Mouse (Mus musculus) embryonic facial prominence, embryonic 11.5 days (tissue): ENCODE data around the gene Fam53b. TPM values are rescaled to one million over a fixed set of nuclear protein-coding genes. Genes with fewer than 3 reads are reported as not detected.

Source experiments
- ATAC-seq: fragments of 200-750 bp; cut with Nextera tagmentation; replicated peaks from 2 replicates; pipeline ENCODE4 v1.8.0; 2017; ENCODE audit warnings: low read depth; ENCODE audit not compliant: insufficient number of reproducible peaks, low FRiP score, low TSS enrichment
- DNase-seq: peaks from one replicate; pipeline ENCODE4 v3.0.0-alpha.2; 2015; ENCODE audit warnings: low spot score
- H3K27ac ChIP-seq: fragments of 300-500 bp; sonication (generic); replicated peaks from 2 replicates; pipeline ENCODE4 v1.5.1; 2014; ENCODE audit warnings: mild to moderate bottlenecking, low read depth, low read length, control low read depth
- H3K27me3 ChIP-seq: fragments of 300-500 bp; sonication (generic); 2 replicates; pipeline ENCODE4 v1.6.1; 2014; ENCODE audit warnings: mild to moderate bottlenecking, low read length, moderate library complexity, mixed read lengths; ENCODE audit not compliant: control insufficient read depth, insufficient read depth
- H3K36me3 ChIP-seq: fragments of 300-500 bp; sonication (generic); replicated peaks from 2 replicates; pipeline ENCODE4 v1.6.1; 2014; ENCODE audit warnings: low read depth, mild to moderate bottlenecking, low read length, moderate library complexity, mixed read lengths; ENCODE audit not compliant: control insufficient read depth, insufficient read depth
- H3K4me1 ChIP-seq: fragments of 300-500 bp; sonication (generic); 2 replicates; pipeline ENCODE4 v1.6.1; 2014; ENCODE audit warnings: low read length, mixed read lengths; ENCODE audit not compliant: control insufficient read depth, insufficient read depth
- H3K4me2 ChIP-seq: fragments of 300-500 bp; sonication (generic); 2 replicates; pipeline ENCODE4 v1.6.1; 2014; ENCODE audit warnings: low read depth, mild to moderate bottlenecking, control low read depth, low read length, moderate library complexity
- H3K4me3 ChIP-seq: fragments of 300-500 bp; sonication (generic); 2 replicates; pipeline ENCODE4 v1.5.1; 2014; ENCODE audit warnings: low read depth, low read length, control low read depth
- H3K9ac ChIP-seq: fragments of 300-500 bp; sonication (generic); replicated peaks from 2 replicates; pipeline ENCODE4 v1.6.1; 2014; ENCODE audit warnings: mild to moderate bottlenecking, control low read depth, low read length
- H3K9me3 ChIP-seq: fragments of 300-500 bp; sonication (generic); replicated peaks from 2 replicates; pipeline ENCODE4 v1.6.1; 2016; ENCODE audit warnings: mild to moderate bottlenecking, low read length, inconsistent platforms, mixed read lengths; ENCODE audit not compliant: control insufficient read depth
- WGBS: fragments of 180-500 bp; shearing (Covaris S2); extraction: QIAGEN DNeasy Blood & Tissue Kit; methylation state at CpG from one replicate; pipeline ENCODE4 v1.1.7; 2014; 5-methylcytosine and 5-hydroxymethylcytosine counted together
- polyA plus RNA-seq: library from polyadenylated mRNA; unstranded; fragments of >200 nt; fragmentation: Nextera tagmentation; extraction: Ambion mirVana; gene quantifications from 2 replicates; pipeline ENCODE4 v1.2.1, GENCODE M21; 2014

Gene Fam53b
- polyA plus RNA-seq, 1 experiment from 2014 or later, result 11.8 TPM

- no peak for DNase-seq
- Histone ChIP-seq H3K4me3 (no peak overlapping the region), H3K36me3 (no peaks in the 10 kb centered on the region), H3K27me3 (no peaks in the 10 kb centered on the region), H3K9me3 (no peaks in the 10 kb centered on the region), H3K9ac (no peak overlapping the region), H3K4me2 (no peak overlapping the region), H3K27ac (no peak overlapping the region), H3K4me1 (no peaks in the 10 kb centered on the region; the same call in 1 of the 2 replicates)
- no peak for ATAC-seq
- 87% methylated on average over 14 of the region's 14 CpGs for WGBS
Measured at GRCm38 (mm10) chr7:132690716-132691472, 122.8 kb downstream of the Fam53b start.

GRCm38 (mm10) chr7:132689722-132690121 lies 124.0 kb downstream of the Fam53b start:
- no peak overlapping the region for H3K27ac ChIP-seq
- H3K9me3 ChIP-seq, result no peaks in the 10 kb centered on the region
- no peak overlapping the region for H3K9ac ChIP-seq
- no peaks in the 10 kb centered on the region; the same call in 1 of the 2 replicates for H3K4me1 ChIP-seq
- H3K4me3 ChIP-seq, result no peak overlapping the region
- no peak for ATAC-seq
- H3K27me3 ChIP-seq, result no peaks in the 10 kb centered on the region
- no peaks in the 10 kb centered on the region for H3K36me3 ChIP-seq
- DNase-seq, result no peak
- 44% methylated on average over 5 of the region's 5 CpGs for WGBS
- no peak overlapping the region for H3K4me2 ChIP-seq

- ATAC-seq (no peak), DNase-seq (no peak)
- Histone ChIP-seq H3K4me1 (no peaks in the 10 kb centered on the region; the same call in 1 of the 2 replicates), H3K4me3 (no peak overlapping the region), H3K4me2 (no peak overlapping the region), H3K27ac (no peak overlapping the region), H3K36me3 (no peaks in the 10 kb centered on the region), H3K27me3 (no peaks in the 10 kb centered on the region), H3K9ac (no peak overlapping the region), H3K9me3 (no peaks in the 10 kb centered on the region)
- 32% methylated on average over 5 of the region's 5 CpGs for WGBS
Measured at GRCm38 (mm10) chr7:132688721-132689120, 125.0 kb downstream of the Fam53b start.

- no peaks in the 10 kb centered on the region for H3K9me3 ChIP-seq
- DNase-seq (no peak), ATAC-seq (no peak)
- H3K36me3 ChIP-seq, result no peaks in the 10 kb centered on the region
- H3K4me2 ChIP-seq, result no peak overlapping the region
- no peaks in the 10 kb centered on the region for H3K27me3 ChIP-seq
- no peaks in the 10 kb centered on the region; the same call in 1 of the 2 replicates for H3K4me1 ChIP-seq
- H3K4me3 ChIP-seq, result no peak overlapping the region
- no peak overlapping the region for H3K27ac ChIP-seq
- 50% methylated on average over 2 of the region's 2 CpGs for WGBS
- H3K9ac ChIP-seq, result no peak overlapping the region
Measured at GRCm38 (mm10) chr7:132687897-132688296, 125.8 kb downstream of the Fam53b start.

GRCm38 (mm10) chr7:132686515-132686914 lies 127.2 kb downstream of the Fam53b start:
- Histone ChIP-seq H3K4me1 (no peaks in the 10 kb centered on the region; the same call in 1 of the 2 replicates), H3K9me3 (no peaks in the 10 kb centered on the region), H3K9ac (no peak overlapping the region), H3K27me3 (no peaks in the 10 kb centered on the region), H3K36me3 (no peaks in the 10 kb centered on the region), H3K27ac (no peak overlapping the region), H3K4me3 (no peak overlapping the region), H3K4me2 (no peak overlapping the region)
- 89% methylated on average over 3 of the region's 3 CpGs for WGBS
- DNase-seq, result no peak
- no peak for ATAC-seq

GRCm38 (mm10) chr7:132683923-132684322 lies 129.8 kb downstream of the Fam53b start:
- DNase-seq (no peak), ATAC-seq (no peak)
- H3K36me3 ChIP-seq, result no peaks in the 10 kb centered on the region
- H3K4me1 ChIP-seq, result no peaks in the 10 kb centered on the region; the same call in 1 of the 2 replicates
- H3K4me2 ChIP-seq, result no peak overlapping the region
- no peak overlapping the region for H3K27ac ChIP-seq
- H3K9ac ChIP-seq, result no peak overlapping the region
- no peak overlapping the region for H3K4me3 ChIP-seq
- no peaks in the 10 kb centered on the region for H3K27me3 ChIP-seq
- H3K9me3 ChIP-seq, result no peaks in the 10 kb centered on the region
- 87% methylated on average over 4 of the region's 4 CpGs for WGBS

- Histone ChIP-seq H3K4me1 (no peaks in the 10 kb centered on the region), H3K36me3 (no peaks in the 10 kb centered on the region), H3K27ac (no peak overlapping the region), H3K4me3 (no peak overlapping the region), H3K27me3 (no peaks in the 10 kb centered on the region), H3K9me3 (no peaks in the 10 kb centered on the region), H3K9ac (no peak overlapping the region), H3K4me2 (no peak overlapping the region)
- 79% methylated on average over 3 of the region's 3 CpGs for WGBS
- ATAC-seq (no peak), DNase-seq (no peak)
Measured at GRCm38 (mm10) chr7:132682901-132683300, 130.8 kb downstream of the Fam53b start.

GRCm38 (mm10) chr7:132682336-132682735 lies 131.3 kb downstream of the Fam53b start:
- Histone ChIP-seq H3K4me3 (no peak overlapping the region), H3K9me3 (no peaks in the 10 kb centered on the region), H3K4me2 (no peak overlapping the region), H3K27ac (no peak overlapping the region), H3K9ac (no peak overlapping the region), H3K27me3 (no peaks in the 10 kb centered on the region), H3K36me3 (no peaks in the 10 kb centered on the region), H3K4me1 (no peaks in the 10 kb centered on the region)
- ATAC-seq (no peak), DNase-seq (no peak)
- WGBS, result 91% methylated on average over 3 of the region's 3 CpGs
